Mouse (Mus musculus) kidney, postnatal 0 days (tissue): ENCODE measurements around the gene Myg1. TPM values are rescaled to one million over a fixed set of nuclear protein-coding genes. Genes with fewer than 3 reads are reported as not detected.

Experiments
- ATAC-seq: fragments of 200-750 bp; cut with Nextera tagmentation; replicated peaks from 2 replicates; pipeline ENCODE4 v1.8.0; 2017; ENCODE audit warnings: low read depth, moderate number of reproducible peaks, moderate TSS enrichment, moderate library complexity; ENCODE audit not compliant: low FRiP score
- DNase-seq: peaks from one replicate; pipeline ENCODE4 v3.0.0-alpha.2; 2016; ENCODE audit warnings: low spot score
- H3K27ac ChIP-seq: fragments of 300-500 bp; sonication (generic); 2 replicates; pipeline ENCODE4 v1.5.1; 2014; ENCODE audit warnings: mild to moderate bottlenecking
- H3K27me3 ChIP-seq: fragments of 300-500 bp; sonication (generic); 2 replicates; pipeline ENCODE4 v1.6.1; 2014; ENCODE audit warnings: low read length, mixed read lengths; ENCODE audit not compliant: insufficient read depth
- H3K36me3 ChIP-seq: fragments of 300-500 bp; sonication (generic); 2 replicates; pipeline ENCODE4 v1.6.1; 2014; ENCODE audit warnings: low read length, mixed read lengths; ENCODE audit not compliant: insufficient read depth
- H3K4me1 ChIP-seq: fragments of 300-500 bp; sonication (generic); replicated peaks from 2 replicates; pipeline ENCODE4 v1.6.1; 2014; ENCODE audit warnings: antibody characterized with exemption, low read length, mixed read lengths; ENCODE audit not compliant: insufficient read depth
- H3K4me2 ChIP-seq: fragments of 300-500 bp; sonication (generic); 2 replicates; pipeline ENCODE4 v1.6.1; 2014; ENCODE audit warnings: mild to moderate bottlenecking, low read length, moderate library complexity, mixed read lengths
- H3K4me3 ChIP-seq: fragments of 300-500 bp; sonication (generic); replicated peaks from 2 replicates; pipeline ENCODE4 v1.5.1; 2014; ENCODE audit warnings: low read depth, low read length
- H3K9ac ChIP-seq: fragments of 300-500 bp; sonication (generic); 2 replicates; pipeline ENCODE4 v1.6.1; 2014; ENCODE audit warnings: low read depth, low read length
- H3K9me3 ChIP-seq: fragments of 300-500 bp; sonication (generic); replicated peaks from 2 replicates; pipeline ENCODE4 v1.6.1; 2016; ENCODE audit warnings: low read length, inconsistent platforms, mixed read lengths
- CTCF ChIP-seq: IDR thresholded peaks from 2 replicates; pipeline ENCODE4 v1.5.1; 2016; ENCODE audit warnings: antibody characterized with exemption, low read depth, mild to moderate bottlenecking, moderate library complexity
- WGBS: fragments of 180-500 bp; shearing (Covaris S2); extraction: QIAGEN DNeasy Blood & Tissue Kit; methylation state at CpG from one replicate; pipeline ENCODE4 v1.1.7; 2014; 5-methylcytosine and 5-hydroxymethylcytosine counted together
- polyA plus RNA-seq: library from polyadenylated mRNA; unstranded; fragments of >200 nt; fragmentation: Nextera tagmentation; extraction: Ambion mirVana; gene quantifications from 2 replicates; pipeline ENCODE4 v1.2.1, GENCODE M21; 2015

Myg1 gene
- polyA plus RNA-seq, 1 experiment from 2014 or later: 86.9 TPM

DNA sequence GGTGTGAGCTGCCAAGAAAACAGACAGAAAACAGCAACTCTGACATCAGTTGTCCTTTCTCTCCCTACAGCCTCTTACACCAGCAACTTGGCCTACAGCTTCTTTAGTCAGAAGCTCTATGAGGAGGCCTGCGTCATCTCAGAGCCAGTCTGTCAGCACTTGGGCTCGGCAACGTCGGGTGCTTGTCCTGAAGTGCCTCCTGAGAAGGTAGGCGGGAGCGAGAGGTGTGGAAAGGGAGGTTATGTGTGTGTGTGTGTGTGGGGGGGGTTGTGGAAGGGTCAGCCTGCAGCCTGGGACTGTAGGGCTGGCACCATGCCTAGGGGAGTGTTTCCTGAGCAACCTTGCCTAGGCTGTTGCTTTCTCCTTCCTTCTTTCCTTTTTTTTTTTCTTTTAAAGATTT lies 29.0 kb upstream of the Myg1 start:
- Histone ChIP-seq H3K36me3 (peaks cover 35% of the 10 kb centered on the region), H3K4me2 (no peak overlapping the region), H3K27me3 (no peaks in the 10 kb centered on the region), H3K4me3 (no peak overlapping the region), H3K9me3 (no peaks in the 10 kb centered on the region), H3K4me1 (no peaks in the 10 kb centered on the region), H3K9ac (no peak overlapping the region), H3K27ac (no peak overlapping the region)
- WGBS: 69% methylated on average over 6 of the region's 6 CpGs
- DNase-seq: no peak
- no peak for TF ChIP-seq CTCF
- ATAC-seq: no peak

DNA sequence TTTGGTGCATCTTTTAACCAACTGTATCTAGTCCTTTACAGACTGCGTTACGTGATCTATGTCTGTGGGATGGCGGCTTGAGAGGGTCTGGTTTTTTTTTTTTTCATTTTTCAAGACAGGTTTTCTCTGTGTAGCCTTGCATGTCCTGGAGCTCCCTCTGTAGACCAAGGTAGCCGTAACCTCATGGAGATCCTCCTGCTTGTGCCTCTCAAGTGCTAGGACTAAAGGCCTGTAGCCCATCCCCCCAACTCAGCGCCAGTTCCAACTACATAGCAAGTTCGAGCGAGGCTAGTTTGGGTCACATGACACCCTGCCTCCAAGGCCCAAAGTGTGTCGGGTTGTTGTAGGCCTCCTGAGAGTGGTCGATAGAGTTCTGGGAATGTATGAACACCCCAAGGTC lies 22.8 kb upstream of the Myg1 start:
- WGBS: 83% methylated on average over 9 of the region's 9 CpGs
- H3K4me1 ChIP-seq: no peaks in the 10 kb centered on the region
- H3K27me3 ChIP-seq: no peaks in the 10 kb centered on the region
- no peak overlapping the region for H3K27ac ChIP-seq
- no peak overlapping the region for H3K4me2 ChIP-seq
- TF ChIP-seq CTCF: no peak
- peaks cover 29% of the 10 kb centered on the region for H3K36me3 ChIP-seq
- no peak for ATAC-seq
- DNase-seq: no peak
- H3K4me3 ChIP-seq: no peak overlapping the region
- H3K9ac ChIP-seq: no peak overlapping the region
- no peaks in the 10 kb centered on the region for H3K9me3 ChIP-seq

DNA sequence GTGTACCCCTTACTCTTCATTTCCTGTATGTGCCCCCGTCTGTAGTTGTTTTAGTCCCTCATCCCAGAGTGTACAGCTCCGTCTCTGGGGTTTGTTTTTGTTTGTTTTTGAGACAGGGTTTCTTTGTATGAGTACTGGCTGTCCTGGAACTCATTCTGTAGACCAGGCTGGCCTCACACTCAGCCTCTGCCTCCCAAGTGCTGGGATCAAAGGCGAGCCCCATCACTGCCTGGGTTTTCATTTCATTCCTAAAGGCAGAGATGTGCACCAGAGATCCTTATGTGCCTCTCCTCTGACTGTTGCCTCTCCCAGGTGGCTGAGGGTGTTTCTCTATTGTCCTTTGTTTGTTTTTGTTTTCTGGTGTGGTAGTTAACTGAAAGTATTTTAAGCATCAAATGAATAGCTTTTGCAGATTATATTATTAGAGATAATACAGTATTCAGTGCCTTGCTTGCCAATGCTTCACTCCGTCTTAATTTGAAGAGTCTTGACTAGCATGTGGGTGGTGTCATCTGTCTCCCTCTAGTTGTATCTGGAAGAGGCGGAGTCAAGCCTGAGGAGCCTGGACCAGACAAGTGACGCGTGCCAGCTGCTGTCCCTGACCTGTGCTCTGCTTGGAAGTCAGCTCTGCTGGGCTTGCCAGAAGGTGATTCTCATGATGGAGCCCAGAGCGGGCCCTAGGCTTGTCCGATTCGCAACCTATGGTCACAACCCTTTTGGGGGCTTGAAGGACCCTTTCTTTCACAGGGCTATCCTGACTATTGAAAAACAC lies 21.2 kb upstream of the Myg1 start:
- peak; percentile 91 for DNase-seq
- Histone ChIP-seq H3K4me3 (no peak overlapping the region), H3K4me2 (no peak overlapping the region), H3K27ac (0 out of 2 replicates have a peak overlapping the region, but pooled peaks have one; percentile 54), H3K36me3 (peaks cover 20% of the 10 kb centered on the region), H3K9me3 (no peaks in the 10 kb centered on the region), H3K27me3 (no peaks in the 10 kb centered on the region), H3K9ac (no peak overlapping the region), H3K4me1 (no peaks in the 10 kb centered on the region)
- ATAC-seq: peak; percentile 74
- no peak for TF ChIP-seq CTCF
- WGBS: 47% methylated on average over 10 of the region's 10 CpGs

DNA sequence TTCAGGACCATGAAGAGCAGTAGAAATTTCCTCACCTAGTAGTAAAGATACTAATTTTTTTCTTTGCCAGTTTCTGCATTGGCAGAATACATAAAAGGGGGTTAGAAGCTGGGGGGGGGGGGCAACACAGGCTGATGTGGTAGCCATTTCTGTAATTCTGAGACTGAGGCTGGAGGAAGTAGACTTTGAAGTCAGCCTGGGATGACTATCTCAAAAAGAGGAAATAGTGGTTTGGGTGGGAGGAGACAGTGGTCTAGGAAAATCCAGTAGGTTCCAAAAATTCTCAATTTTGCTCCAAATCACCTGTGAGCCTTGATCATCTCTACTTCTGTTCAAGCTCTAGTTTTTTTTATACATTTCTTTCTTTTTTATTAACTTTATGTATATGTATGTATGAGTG lies 20.0 kb upstream of the Myg1 start:
- Histone ChIP-seq H3K36me3 (peaks cover 19% of the 10 kb centered on the region), H3K27ac (no peak overlapping the region), H3K9ac (no peak overlapping the region), H3K27me3 (no peaks in the 10 kb centered on the region), H3K4me2 (no peak overlapping the region), H3K9me3 (no peaks in the 10 kb centered on the region), H3K4me3 (no peak overlapping the region), H3K4me1 (no peaks in the 10 kb centered on the region)
- DNase-seq: no peak
- ATAC-seq: no peak
- no peak for TF ChIP-seq CTCF

DNA sequence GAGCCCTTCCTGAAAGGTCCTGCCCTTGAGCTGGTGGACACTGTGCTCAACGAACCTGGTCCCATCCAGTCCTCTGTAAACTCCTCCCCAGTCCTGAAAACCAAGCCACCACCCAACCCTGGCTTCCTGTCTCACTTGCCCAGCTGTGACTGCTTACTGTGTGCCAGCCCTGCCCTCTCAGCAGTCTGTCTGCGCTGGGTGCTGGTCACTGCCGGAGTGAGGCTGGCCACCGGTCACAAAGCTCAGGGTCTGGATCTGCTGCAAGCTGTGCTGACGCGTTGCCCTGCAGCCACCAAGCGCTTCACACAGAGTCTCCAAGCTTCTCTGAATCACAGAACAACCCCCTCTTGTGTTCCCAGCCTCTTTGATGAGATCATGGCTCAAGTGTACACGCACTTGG lies 16.2 kb upstream of the Myg1 start:
- Histone ChIP-seq H3K9ac (no peak overlapping the region), H3K4me1 (no peaks in the 10 kb centered on the region), H3K27me3 (no peaks in the 10 kb centered on the region), H3K4me2 (no peak overlapping the region), H3K36me3 (peaks cover 18% of the 10 kb centered on the region), H3K27ac (no peak overlapping the region), H3K4me3 (no peak overlapping the region), H3K9me3 (no peaks in the 10 kb centered on the region)
- no peak for TF ChIP-seq CTCF
- ATAC-seq (no peak), DNase-seq (no peak)
- WGBS: 89% methylated on average over 8 of the region's 8 CpGs

DNA sequence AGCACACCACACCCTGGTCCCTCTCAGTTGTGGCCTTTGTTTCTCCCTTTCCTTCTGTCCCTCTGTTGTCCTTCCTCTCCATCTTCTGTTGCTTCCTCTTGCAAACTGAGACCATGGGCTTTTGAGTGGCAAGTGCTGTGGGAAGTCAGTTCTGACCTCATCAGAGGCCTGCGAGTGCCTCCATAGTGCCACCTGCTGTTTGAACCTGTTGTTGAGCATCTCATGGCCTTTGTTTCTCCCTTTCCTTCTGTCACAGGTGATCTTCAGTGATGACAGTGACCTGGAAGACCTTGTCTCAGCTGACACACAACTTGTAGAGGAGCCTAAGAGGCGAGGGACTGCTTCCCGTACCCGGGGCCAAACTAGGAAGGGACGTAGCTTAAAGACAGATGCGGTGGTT lies 15.2 kb upstream of the Myg1 start:
- H3K4me3 ChIP-seq: no peak overlapping the region
- DNase-seq (peak; percentile 72), ATAC-seq (no peak)
- 87% methylated on average over 6 of the region's 6 CpGs for WGBS
- no peaks in the 10 kb centered on the region for H3K9me3 ChIP-seq
- no peak overlapping the region for H3K4me2 ChIP-seq
- no peaks in the 10 kb centered on the region for H3K27me3 ChIP-seq
- peaks cover 25% of the 10 kb centered on the region for H3K36me3 ChIP-seq
- H3K27ac ChIP-seq: no peak overlapping the region
- H3K9ac ChIP-seq: no peak overlapping the region
- H3K4me1 ChIP-seq: no peaks in the 10 kb centered on the region
- TF ChIP-seq CTCF: peak; percentile 78
